Mouse (Mus musculus): ENCODE results near the gene Mmp24. TPM values are rescaled to one million over a fixed set of nuclear protein-coding genes. Genes with fewer than 3 reads are reported as not detected.
A peak's percentile ranks its signal among the peaks of the same experiment; 100 is the strongest.
"Not testable (repeated sequence)": the region's sequence is repeated elsewhere in the genome, so short reads cannot be mapped to it uniquely, and the experiment has no call there.

The Mmp24 gene
- total RNA-seq, 2 experiments from 2014 or later, result 2.5 to 3.4 TPM

GRCm38 (mm10) chr2:155814829-155815228 lies 39.7 kb downstream of the Mmp24 start:
- no peak for DNase-seq

- no peak for DNase-seq
Observed at GRCm38 (mm10) chr2:155816179-155816578, 41.0 kb downstream of the Mmp24 start.

DNA sequence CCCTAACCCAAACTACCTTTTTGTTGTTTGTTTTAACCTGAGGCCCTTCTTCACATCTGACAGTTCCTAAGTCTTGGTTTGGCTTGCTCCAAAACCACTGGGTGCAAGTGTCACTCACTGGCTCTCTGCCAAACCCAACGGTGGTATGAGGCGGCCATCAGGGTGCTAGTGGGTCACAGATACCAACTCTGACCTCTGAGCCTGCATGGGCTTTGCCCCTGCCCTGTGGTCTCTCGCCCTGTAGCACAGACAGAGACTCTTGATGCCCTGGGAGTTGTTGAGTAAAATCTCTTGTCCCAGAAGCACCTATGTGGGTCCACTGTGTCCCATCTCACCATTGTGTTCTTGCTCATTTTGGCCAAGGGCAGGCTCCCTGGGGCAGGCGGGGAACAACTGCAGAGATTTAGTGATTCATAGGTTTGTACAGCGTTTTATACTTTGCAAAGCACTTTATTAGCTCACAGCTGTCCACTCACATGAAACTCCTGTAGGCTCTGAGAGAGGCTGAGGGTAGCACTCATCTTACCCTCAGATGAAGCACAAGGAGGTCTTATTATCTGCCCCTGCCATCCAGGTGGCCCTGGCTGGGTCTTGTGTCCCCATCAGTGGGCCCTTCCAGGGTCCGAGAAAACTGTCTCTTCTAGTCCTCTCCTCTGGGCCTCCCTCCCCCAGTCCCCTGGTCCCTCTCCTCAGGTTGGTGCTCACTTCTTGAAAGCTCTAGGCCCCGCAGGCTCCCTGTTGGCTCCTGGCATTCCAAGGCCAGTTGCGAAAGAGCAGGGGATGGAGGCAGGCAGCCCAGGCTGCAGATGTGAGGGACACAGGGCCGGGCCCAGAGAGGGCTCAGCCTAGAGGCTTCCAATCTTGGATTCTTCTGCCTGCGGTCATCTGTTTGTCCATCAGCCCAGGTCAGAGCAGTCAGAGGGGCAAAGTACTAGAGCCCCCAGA lies 42.4 kb downstream of the Mmp24 start:
- DNase-seq, result peak; percentile 81

DNA sequence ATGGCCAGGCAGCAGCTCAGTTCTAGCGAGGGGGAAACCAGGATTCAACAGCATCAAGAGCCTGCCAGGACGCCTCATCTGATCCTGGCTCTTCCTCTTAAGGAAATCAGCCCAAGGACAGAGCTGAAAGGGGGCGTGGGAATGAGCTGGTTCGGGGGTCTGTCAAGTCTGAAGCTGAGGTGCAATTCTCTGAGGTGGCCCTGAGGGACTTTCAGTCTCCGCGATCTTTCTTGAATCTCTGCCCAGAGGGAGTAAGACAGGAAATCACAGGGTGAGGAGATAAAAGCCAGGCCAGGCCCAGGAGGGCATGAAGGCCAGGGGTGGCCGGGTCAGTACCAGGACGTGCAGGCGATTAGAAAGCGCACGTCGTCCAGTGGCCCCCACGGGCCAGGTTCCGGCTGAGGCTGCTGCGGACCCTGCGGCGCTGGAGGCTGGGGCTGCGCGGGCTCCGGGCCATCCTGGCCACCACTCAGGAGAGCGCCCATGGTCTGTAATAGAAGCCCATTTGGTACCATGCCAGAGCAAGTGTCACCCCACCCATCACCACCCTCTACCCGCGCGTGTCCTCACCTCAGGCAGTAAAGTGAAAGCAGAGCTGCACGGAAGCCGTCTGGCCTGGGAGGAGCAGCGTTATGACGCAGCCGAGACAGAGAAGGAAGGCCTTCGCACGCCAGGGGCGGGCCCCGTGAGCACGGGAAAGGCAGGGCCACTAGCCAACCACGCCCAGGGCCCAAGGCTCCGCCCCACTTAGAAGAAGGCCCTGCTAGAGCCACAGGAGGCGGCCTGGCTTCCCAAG lies 43.7 kb downstream of the Mmp24 start:
- DNase-seq, result peak; percentile 98

GRCm38 (mm10) chr2:155819392-155819448 lies 44.1 kb downstream of the Mmp24 start, which contains the start of gene BC029722:
Gene BC029722 (minus strand): TSS chr2:155819426.
- DNase-seq, result no peak

DNA sequence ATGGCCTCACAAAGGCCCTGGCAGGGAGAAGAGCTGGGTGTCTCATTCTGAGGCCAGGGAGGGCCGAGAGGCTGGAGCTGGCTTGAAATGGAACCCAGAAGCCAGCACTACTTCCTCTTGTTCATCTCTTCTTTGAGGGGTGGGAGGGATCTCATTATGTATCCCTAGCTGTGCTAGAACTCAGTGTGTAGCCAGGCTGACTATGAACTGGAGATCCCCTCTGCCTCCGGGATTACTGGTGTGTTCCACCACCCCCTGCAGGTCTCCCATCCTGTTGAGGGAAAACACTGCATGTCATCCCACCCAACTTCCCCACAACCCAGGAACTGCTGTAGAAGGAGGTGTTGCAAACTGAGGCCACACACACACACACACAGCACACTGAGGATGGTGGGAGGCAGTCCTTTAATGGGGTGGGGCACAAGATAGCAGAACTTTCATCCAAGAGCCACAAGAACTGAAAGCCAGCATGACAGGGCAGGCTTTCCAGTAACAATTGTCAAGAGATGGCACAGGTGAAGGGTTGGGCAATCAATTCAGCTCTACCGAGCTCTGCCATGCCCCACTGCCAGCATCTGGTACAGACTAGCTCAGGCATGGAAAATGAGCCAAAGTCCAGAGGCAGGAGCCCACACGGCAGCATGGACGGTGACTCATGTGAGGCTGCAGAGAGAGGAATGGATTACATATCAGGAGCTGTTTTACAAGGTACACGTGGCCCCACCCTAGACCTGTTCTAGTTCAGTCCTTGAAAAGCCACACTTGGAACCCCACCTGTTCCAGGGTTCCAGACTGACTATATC lies 44.5 kb downstream of the Mmp24 start:
- DNase-seq, result no peak

- DNase-seq, result no peak
Observed at GRCm38 (mm10) chr2:155820779-155821178, 45.6 kb downstream of the Mmp24 start.

DNA sequence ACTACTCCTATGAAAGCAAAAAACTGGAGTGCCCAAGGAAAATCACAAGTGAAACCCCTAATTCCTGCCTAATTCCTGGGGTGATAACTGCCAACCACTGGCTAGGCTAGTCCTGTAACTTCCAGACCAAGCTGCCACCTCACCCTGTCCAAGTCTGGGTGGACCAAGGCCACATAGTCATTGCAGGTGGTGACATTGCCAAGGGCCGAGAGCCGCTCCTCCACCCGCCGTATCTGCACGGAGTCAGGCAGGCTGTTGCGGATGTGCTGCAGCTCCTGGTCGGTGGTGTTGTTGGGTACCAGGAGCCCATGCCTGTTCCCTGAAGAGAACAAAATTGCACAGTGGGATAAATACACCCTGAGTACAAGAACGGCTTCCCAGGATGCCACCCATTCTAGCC lies 48.6 kb downstream of the Mmp24 start:
- no peak for DNase-seq

DNA sequence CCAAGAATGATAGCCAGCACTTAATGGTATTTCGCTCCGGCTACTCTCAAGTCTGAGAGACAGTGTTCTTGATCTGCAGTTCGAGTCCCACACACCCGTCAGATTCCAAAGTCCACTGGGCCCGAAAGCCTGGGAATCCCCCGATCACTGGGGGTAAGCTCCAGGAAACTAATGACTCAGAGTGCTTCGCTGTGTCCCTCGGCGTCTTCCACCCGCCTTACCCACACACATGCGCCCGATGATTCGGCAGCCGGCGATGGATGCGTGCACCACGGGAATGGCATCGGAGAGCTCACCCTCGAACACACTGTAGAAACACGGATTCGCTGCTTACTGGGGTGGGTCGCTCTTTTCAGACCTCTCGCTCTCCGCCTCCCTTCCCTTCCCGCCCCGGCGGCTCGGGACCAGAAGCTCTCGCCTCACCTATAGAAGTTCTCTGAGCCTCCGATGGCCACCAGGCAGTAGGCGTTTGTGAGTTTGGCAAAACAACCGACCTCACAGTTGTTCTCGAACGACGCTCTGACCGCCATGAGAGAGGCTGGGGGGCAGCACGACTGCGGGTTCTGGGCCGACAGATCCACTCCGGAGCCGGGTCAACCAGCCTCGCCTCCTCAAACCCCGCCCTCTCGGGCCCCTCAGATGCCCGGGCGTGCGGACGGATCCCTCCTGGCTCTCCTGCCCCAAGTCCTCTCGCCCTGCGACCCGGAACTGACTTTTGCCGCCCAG lies 50.9 kb downstream of the Mmp24 start:
- peak; percentile 49 for DNase-seq

DNA sequence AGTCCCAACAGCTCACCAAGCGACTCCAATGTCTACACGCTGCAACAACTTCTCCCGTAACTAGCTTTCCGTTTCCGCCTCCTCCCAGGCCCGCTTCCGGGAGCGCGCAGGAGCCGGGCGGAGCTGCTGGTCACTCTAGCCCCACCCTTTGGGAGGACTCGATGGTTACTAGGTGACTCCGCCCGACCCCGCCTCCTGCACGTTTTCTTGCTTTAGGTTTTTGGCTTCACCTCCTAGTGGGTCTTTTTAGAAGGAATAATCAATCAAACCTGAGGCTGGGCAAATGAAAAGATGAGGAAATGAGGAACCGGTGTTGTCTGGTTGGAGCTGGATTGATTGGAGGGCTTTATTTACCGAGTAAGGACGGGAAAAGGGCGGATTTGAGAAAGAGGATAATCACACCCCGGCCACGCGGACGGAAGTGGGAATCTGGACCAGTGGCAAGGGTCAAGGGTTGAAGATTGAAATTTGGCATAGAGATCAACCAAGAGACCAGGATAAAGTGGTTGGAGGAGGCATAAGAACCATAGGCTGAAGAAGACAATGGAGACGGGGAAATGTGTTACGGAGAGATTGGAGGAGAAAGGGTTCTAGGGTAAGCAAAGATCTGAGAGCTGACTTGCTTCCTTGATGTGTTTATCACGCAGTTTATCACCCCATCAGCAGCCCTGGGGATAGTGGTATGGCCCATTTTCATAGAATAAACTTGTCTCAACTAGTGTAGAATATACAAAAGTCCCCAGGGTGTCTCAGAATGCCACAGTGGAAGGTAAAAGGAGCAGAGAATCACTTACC lies 51.7 kb downstream of the Mmp24 start, which contains the start of gene Eif6:
TSS of gene Eif6 (minus strand) at position 296 of the 795 bp plus-strand sequence.
- peak; percentile 91 for DNase-seq

DNA sequence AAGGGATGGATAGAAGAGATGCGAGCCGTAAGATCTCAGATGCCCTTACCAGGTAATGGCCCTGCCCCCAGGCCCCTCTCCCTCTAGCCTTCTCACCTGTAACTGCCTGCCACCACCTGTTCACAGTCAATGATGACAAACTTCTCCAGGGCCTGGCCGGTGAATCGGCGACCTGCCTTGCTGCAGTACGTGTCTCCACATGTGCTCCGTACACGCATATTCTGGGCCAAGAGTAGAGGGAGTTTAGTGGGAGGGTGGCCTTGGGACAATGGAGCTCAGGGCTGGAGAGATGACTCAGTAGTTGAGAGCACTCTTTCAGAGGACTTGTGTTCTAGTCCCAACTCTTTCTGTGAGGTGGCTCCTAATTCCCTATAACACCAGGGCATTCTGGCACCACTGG lies 55.7 kb downstream of the Mmp24 start:
- no peak for DNase-seq

DNA sequence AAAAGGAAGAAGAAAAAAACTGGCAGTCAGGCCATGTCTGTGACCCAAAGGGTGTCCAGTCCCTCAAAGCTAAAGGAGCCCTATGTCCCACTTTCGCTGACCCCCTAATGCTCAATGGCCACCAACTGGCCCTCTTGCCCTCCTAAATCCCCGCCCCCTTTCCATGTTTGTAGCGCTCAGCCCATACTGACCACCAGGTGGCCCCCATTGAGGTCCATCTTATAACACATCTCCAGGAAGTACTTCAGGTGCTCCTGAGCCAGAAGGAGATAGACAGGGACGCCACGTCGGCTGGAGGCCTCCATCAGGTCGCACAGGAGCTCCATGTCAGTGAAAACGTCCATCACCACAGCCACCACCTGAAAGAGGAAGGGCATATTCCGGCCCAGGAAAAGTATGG lies 56.2 kb downstream of the Mmp24 start:
- no peak for DNase-seq

DNA sequence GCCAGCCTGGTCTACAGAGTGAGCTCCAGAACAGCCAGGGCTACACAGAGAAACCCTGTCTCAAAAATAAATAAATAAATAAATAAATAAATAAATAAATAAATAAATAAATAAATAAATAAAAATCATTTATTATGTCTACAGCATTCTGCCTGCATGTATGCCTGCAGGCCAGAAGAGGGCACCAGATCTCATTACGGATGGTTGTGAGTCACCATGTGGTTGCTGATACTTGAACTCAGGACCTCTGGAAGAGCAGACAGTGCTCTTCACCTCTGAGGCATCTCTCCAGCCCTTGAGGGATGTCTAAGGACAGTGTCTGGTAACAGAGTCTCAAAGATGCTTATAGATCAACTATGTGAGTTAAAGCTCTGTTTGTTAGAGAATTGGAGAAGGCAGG lies 56.9 kb downstream of the Mmp24 start:
- DNase-seq, result not testable (repeated sequence)

DNA sequence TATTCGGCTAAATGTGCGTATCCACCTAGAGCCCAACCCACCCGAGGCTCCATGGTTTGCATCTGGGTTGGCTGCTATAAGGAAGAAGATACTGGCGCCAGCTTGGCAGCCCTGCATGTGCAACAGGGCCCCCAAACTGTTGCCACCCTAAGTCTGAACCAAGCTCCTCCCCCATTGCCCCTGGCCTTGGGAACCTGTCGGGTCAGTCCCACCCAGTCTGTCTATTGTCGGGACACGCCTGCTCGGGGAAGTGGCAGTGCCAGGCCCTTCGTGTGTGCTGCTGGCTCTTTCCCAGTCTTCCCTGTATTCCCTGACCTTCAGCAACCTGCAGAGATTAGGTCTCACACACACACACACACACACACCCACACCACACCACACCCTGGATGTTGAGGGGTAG lies 59.6 kb downstream of the Mmp24 start, which contains the start of gene Fam83c:
TSS of gene Fam83c (minus strand) at position 123 of the 400 bp plus-strand sequence.
- no peak for DNase-seq

- DNase-seq, result no peak
Observed at GRCm38 (mm10) chr2:155837961-155838360, 62.8 kb downstream of the Mmp24 start.

DNA sequence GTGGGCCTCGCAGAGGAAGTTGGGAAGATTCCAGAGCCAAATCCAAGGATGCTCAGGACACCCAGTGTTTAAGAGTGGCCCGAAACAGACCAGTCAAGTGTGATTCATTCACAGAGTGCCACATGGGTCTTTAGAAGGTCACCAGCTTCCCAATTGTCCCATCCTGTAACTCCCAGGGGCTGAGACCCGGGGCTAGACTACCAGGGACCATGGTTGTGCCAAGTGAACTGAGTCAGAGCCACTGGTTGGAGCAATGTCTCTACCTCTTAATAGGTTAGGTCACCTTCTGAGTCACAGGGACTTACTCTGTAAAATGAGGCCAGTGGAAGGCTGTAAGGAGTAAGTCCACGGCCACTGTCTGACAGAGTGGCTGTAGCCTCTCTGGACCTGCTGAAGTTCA lies 63.8 kb downstream of the Mmp24 start:
- DNase-seq, result no peak

- no peak for DNase-seq
Observed at GRCm38 (mm10) chr2:155846930-155847329, 71.8 kb downstream of the Mmp24 start.

- peak; percentile 88 for DNase-seq
Observed at GRCm38 (mm10) chr2:155848291-155848690, 73.1 kb downstream of the Mmp24 start.

- no peak for DNase-seq
Observed at GRCm38 (mm10) chr2:155849464-155849863, 74.3 kb downstream of the Mmp24 start.

GRCm38 (mm10) chr2:155850120-155850519 lies 75.0 kb downstream of the Mmp24 start:
- DNase-seq, result no peak

DNA sequence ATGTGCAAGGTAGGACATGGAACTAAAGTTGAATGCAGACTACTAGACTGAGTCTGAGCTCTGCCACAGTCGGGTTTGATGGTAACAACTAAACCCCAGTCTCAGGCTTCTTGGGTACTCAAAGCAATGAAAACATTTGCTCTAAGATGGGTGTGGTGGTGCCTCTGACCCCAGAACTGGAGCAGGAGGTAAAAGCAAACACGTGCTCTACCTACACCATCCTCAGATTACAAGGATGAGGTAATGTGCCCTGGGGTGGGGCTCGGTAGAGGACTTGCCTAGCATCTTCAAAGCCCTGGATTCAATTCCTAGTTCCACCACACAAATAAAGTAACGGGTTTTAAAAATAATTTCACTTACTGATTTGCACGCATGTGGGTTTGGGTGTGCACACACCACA lies 77.4 kb downstream of the Mmp24 start:
- no peak for DNase-seq
